Mouse (Mus musculus) G1E (cell line): Measurements from ENCODE around the gene Letm1.

Experiments
- CTCF ChIP-seq: IDR thresholded peaks from 2 replicates; pipeline ENCODE4 v1.5.1; 2012; ENCODE audit warnings: low read depth, low read length, inconsistent platforms, mixed read lengths
- GATA1 ChIP-seq: IDR thresholded peaks from 2 replicates; pipeline ENCODE4 v1.6.1; 2012; ENCODE audit warnings: borderline replicate concordance, low read length, inconsistent platforms, mixed read lengths
- POLR2AphosphoS5 ChIP-seq: IDR thresholded peaks from 2 replicates; pipeline ENCODE4 v1.6.1; 2012; ENCODE audit warnings: low read depth, low read length, inconsistent platforms; ENCODE audit not compliant: insufficient replicate concordance
- TAL1 ChIP-seq: conservative IDR thresholded peaks from 2 replicates; pipeline ENCODE4 v1.6.1; 2012; ENCODE audit warnings: low read depth, low read length, inconsistent platforms, mixed read lengths

DNA sequence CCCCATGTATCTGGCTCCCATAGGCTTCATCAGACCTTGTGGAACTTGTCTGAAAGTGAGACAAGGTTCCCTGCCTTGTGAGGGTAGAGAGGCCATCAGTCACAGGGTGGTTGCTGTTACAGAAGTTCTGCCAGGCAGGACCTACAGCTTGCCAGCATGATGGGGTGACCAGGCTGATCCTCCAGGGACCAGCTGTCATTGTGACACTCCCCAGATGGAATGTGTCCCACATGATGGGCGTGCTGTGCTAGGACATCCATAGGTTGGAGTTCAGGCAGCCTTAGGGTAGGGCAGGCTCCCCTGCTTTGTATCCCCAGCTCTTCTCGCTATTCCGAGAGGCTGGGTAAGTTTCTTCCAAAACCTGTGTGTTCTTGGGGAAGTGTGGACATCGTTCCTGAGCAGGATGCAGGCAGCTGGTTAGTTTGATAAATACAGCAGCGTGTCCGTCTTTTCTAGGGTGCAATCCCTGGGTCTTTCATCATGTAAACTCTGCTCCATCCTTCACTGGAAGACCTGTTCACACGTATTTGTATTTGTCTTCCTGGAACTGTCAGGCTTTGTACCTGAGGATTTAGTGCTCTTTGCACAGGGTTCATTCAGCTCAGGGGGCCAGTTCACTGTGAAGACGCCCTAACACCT lies 61.6 kb downstream of the Letm1 start:
- no peak for TF ChIP-seq CTCF
- TF ChIP-seq GATA1 = no peak
- TF ChIP-seq TAL1 = no peak
- no peak for TF ChIP-seq POLR2AphosphoS5
